Mouse (Mus musculus): ENCODE data around the gene Dtl.

DNA sequence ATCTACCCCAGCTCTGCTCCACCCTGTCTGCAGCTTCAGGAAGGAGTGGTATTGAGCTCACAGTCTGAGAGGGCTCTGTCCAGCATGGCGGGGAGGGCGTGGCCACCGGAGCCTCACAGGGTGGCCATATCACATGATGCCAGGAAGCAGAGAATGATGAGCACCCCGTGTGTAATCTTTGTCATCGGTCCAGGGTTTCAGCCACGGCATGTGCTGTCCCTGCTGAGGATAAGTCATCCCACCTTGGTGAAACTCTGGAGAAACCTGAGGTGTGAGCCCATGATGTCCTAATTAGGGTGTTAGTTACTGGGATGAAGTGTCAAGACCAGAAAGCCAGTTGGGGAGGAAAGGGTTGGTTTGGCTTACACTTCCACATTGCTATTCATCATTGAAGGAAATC, 33.7 kb upstream of the Dtl start:
- TF ChIP-seq CTCF (IDR thresholded peaks at IDR 0.05; ENCODE audit: low read depth, low read length) (no peak), POLR2A (IDR thresholded peaks at IDR 0.05; ENCODE audit: extremely low read depth, insufficient read depth, low read length) (no peak)

All from liver, adult 2 months (tissue).